Mouse (Mus musculus) midbrain, embryonic 14.5 days (tissue): ENCODE measurements around the gene Dlg1. TPM values are rescaled to one million over a fixed set of nuclear protein-coding genes. Genes with fewer than 3 reads are reported as not detected.
A peak's percentile ranks its signal among the peaks of the same experiment; 100 is the strongest.

Source experiments
- ATAC-seq: fragments of 200-750 bp; cut with Nextera tagmentation; 2 replicates; pipeline ENCODE4 v1.8.0; 2017; ENCODE audit warnings: moderate number of reproducible peaks, moderate library complexity; ENCODE audit not compliant: low FRiP score, low TSS enrichment
- DNase-seq: peaks from one replicate; pipeline ENCODE4 v3.0.0-alpha.2; 2015
- H3K27ac ChIP-seq: fragments of 300-500 bp; sonication (generic); replicated peaks from 2 replicates; pipeline ENCODE4 v1.5.1; 2014; ENCODE audit warnings: mild to moderate bottlenecking, low read depth, low read length, moderate library complexity
- H3K27me3 ChIP-seq: fragments of 300-500 bp; sonication (generic); 2 replicates; pipeline ENCODE4 v1.6.1; 2014; ENCODE audit warnings: low read length, control low read depth, mixed read lengths; ENCODE audit not compliant: control insufficient read depth, insufficient read depth
- H3K36me3 ChIP-seq: fragments of 300-500 bp; sonication (generic); 2 replicates; pipeline ENCODE4 v1.6.1; 2014; ENCODE audit warnings: low read length, control low read depth; ENCODE audit not compliant: control insufficient read depth, insufficient read depth
- H3K4me1 ChIP-seq: fragments of 300-500 bp; sonication (generic); 2 replicates; pipeline ENCODE4 v1.6.1; 2014; ENCODE audit warnings: mild to moderate bottlenecking, antibody characterized with exemption, low read length, control low read depth; ENCODE audit not compliant: control insufficient read depth, insufficient read depth
- H3K4me2 ChIP-seq: fragments of 300-500 bp; sonication (generic); 2 replicates; pipeline ENCODE4 v1.6.1; 2014; ENCODE audit warnings: mild to moderate bottlenecking, low read length, moderate library complexity
- H3K4me3 ChIP-seq: fragments of 300-500 bp; sonication (generic); replicated peaks from 2 replicates; pipeline ENCODE4 v1.5.1; 2014; ENCODE audit warnings: low read depth, low read length
- H3K9ac ChIP-seq: fragments of 300-500 bp; sonication (generic); replicated peaks from 2 replicates; pipeline ENCODE4 v1.6.1; 2014; ENCODE audit warnings: mild to moderate bottlenecking, low read length, moderate library complexity
- H3K9me3 ChIP-seq: fragments of 300-500 bp; sonication (generic); 2 replicates; pipeline ENCODE4 v1.6.1; 2016; ENCODE audit warnings: low read length, control low read depth, mixed read lengths; ENCODE audit not compliant: control insufficient read depth
- WGBS: fragments of 180-500 bp; shearing (Covaris S2); extraction: QIAGEN DNeasy Blood & Tissue Kit; methylation state at CpG from one replicate; pipeline ENCODE4 v1.1.7; 2014; 5-methylcytosine and 5-hydroxymethylcytosine counted together
- polyA plus RNA-seq: library from polyadenylated mRNA; unstranded; fragments of >200 nt; fragmentation: Nextera tagmentation; extraction: Ambion mirVana; gene quantifications from 2 replicates; pipeline ENCODE4 v1.2.1, GENCODE M21; 2014

Dlg1 gene
- polyA plus RNA-seq, 1 experiment from 2014 or later = 13.2 TPM

DNA sequence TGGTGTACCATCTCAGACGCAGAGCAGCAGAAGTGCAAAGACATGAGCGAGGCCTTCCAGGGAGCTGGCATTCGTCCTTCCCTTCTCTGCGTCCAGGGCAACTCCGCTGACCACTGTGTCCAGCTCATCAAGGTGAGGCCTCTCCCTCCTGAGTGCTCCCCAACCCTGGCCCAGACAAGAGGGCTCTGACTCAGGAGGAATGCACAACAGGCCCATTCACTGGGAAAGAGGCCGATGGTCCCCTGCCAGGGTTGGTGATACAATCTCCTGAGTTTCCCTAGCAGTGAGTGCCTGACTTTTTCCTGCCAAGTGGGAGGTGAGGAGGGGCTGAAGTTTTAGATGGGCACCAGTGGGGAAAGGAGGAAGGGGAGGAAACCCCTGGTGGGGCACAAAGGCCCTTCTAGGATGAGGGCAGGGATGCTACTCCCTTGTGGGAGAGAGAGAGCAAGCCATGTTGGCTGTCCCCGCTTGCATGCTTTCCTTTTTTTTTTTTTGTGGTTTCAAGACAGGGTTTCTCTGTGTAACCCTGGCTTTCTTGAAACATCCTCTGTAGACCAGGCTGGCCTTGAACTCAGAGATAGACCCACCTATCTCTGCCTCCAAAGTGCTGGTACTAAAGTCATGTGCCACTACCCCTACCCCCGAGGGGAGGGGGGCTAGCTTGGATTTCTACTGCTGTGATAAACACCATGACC is 217.1 kb downstream of the Dlg1 start:
- Histone ChIP-seq H3K27me3 (no peaks in the 10 kb centered on the region), H3K36me3 (no peaks in the 10 kb centered on the region), H3K4me2 (no peak overlapping the region), H3K9ac (no peak overlapping the region), H3K27ac (no peak overlapping the region), H3K4me3 (no peak overlapping the region), H3K9me3 (no peaks in the 10 kb centered on the region), H3K4me1 (peaks cover 6% of the 10 kb centered on the region; the same call in 1 of the 2 replicates)
- DNase-seq (no peak), ATAC-seq (no peak)
- 79% methylated on average over 8 of the region's 8 CpGs for WGBS

DNA sequence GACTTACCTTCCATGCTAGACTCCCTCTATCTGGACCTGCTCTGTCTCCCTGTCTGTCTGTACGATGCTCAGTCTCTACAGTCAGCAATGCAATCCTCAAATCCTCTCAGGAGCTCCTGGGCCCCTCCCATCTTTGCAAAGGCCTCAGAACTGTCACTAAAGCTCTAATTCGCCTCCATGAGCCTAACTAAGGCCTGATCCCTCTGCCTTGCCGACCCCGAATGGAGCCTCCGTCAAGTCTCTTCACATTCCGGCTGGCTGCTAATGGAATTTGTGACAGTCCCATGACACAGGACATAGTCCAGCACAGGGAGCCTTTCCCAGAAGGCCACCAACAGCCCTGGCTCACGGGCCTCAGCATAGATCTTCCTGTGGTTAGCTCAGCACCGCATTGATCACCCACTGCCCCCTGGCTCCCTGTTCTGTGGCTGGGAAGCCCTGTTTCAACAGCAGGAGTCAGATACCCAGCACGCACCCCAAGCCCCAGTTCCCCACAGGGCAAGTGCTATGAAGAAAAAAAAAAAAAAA is 219.2 kb downstream of the Dlg1 start:
- ATAC-seq = no peak
- H3K4me3 ChIP-seq = no peak overlapping the region

DNA sequence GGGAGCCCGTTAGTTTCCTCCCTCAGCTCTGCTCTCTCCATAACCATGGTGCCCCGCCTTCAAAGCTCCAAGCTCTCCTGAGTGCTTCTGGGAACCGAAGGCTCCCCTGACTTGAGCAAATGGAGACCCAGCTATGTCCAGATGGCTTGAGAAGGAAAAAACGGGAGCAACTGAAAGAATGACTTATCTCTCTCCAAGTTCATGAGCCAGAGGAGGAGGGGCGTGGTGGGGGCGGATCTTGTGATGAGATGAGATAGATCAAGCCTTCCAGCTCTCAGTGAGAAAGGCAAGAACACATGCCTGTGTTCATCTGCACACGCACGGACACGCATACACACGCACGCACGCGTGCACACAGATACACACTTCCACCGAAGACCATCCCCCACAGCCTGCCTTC is 220.1 kb downstream of the Dlg1 start:
- H3K9ac ChIP-seq = no peak overlapping the region
- H3K4me3 ChIP-seq = no peak overlapping the region
- H3K4me2 ChIP-seq = no peak overlapping the region
- WGBS = 82% methylated on average over 14 of the region's 14 CpGs
- H3K36me3 ChIP-seq = no peaks in the 10 kb centered on the region
- no peaks in the 10 kb centered on the region for H3K9me3 ChIP-seq
- no peak overlapping the region for H3K27ac ChIP-seq
- DNase-seq (no peak), ATAC-seq (no peak)
- no peaks in the 10 kb centered on the region for H3K27me3 ChIP-seq
- peaks cover 6% of the 10 kb centered on the region; the same call in 1 of the 2 replicates for H3K4me1 ChIP-seq

More for the DNA sequence above, 219.2 kb downstream of the Dlg1 start:
- H3K9me3 ChIP-seq = no peaks in the 10 kb centered on the region
- no peaks in the 10 kb centered on the region for H3K36me3 ChIP-seq
- no peak overlapping the region for H3K27ac ChIP-seq
- no peak overlapping the region for H3K9ac ChIP-seq
- H3K4me1 ChIP-seq = peaks cover 6% of the 10 kb centered on the region; the same call in 1 of the 2 replicates
- DNase-seq = no peak
- no peaks in the 10 kb centered on the region for H3K27me3 ChIP-seq
- WGBS = 68% methylated on average over 9 of the region's 9 CpGs
- no peak overlapping the region for H3K4me2 ChIP-seq

- DNase-seq = no peak
- H3K4me2 ChIP-seq = 0 out of 2 replicates have a peak overlapping the region, but pooled peaks have one; percentile 2
- 17% methylated on average over 6 of the region's 6 CpGs for WGBS
- H3K4me1 ChIP-seq = peaks cover 3% of the 10 kb centered on the region; the same call in 1 of the 2 replicates
- no peaks in the 10 kb centered on the region for H3K27me3 ChIP-seq
- no peak overlapping the region for H3K9ac ChIP-seq
- H3K27ac ChIP-seq = no peak overlapping the region
- no peaks in the 10 kb centered on the region for H3K36me3 ChIP-seq
- H3K4me3 ChIP-seq = no peak overlapping the region
- no peaks in the 10 kb centered on the region for H3K9me3 ChIP-seq
- ATAC-seq = no peak
Measured at GRCm38 (mm10) chr16:31883902-31884301, 220.7 kb downstream of the Dlg1 start.

DNA sequence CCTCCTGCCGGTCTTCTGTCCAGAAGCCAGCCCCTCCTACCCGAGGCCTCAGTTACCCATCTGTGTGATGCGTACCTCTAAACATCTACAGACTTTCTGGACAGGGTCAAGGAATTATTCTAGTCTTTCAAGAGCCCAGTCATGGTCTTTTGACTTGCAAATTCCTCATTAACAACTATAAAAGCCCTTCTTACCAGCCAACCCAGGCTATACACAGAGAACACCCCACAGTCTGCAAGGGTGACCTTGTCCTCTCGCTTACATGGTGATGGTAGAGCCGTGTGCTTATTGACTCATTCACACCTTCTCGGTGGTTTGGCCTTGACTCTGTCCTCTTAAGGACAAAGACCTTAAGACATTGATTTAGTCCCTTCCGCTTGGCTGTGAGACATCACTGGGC is 227.7 kb downstream of the Dlg1 start:
- no peak overlapping the region for H3K4me3 ChIP-seq
- H3K4me1 ChIP-seq = no peaks in the 10 kb centered on the region
- H3K9ac ChIP-seq = no peak overlapping the region
- no peak overlapping the region for H3K27ac ChIP-seq
- ATAC-seq = no peak
- H3K27me3 ChIP-seq = no peaks in the 10 kb centered on the region
- no peaks in the 10 kb centered on the region for H3K36me3 ChIP-seq
- H3K9me3 ChIP-seq = no peaks in the 10 kb centered on the region
- no peak for DNase-seq
- 60% methylated on average over 7 of the region's 7 CpGs for WGBS
- no peak overlapping the region for H3K4me2 ChIP-seq

DNA sequence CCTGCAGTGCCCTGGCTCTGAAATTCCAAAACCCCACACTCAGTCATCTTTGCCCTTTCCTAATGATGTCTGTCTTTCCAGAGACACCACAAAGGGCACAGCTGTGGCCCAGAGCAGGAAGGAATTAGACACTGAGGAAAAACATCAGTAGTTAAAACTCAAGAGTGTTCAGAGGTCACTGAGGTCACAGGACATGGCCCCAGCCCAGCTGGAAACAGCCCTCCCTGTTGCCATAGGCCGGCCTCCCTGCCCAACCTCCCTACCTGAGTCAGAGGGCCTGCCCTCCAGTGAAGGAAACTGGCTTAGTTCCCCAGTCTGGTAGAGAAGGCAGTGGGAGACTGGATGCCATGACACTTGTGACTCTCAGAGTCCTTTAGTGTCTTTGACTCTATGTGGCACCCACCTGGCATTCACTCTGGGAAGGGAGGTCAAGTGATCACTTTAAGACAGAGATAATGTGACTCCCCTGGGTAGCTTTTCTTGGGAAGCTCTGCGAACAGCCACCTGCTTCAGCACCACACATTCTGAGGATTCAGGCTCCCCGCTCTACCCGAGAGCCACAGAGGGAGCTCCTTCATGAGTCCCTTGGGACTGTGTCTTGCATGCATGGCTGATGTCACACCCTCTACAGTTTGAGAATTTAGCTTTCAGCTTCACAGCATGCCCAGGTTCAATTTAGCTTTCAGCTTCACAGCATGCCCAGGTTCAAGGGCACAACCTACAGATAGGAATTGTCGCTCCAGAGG is 230.3 kb downstream of the Dlg1 start:
- Histone ChIP-seq H3K4me2 (no peak overlapping the region), H3K4me3 (no peak overlapping the region), H3K9ac (no peak overlapping the region), H3K4me1 (peaks cover 20% of the 10 kb centered on the region), H3K27me3 (no peaks in the 10 kb centered on the region), H3K36me3 (no peaks in the 10 kb centered on the region), H3K27ac (no peak overlapping the region), H3K9me3 (no peaks in the 10 kb centered on the region)
- ATAC-seq (no peak), DNase-seq (no peak)
- 59% methylated on average over 5 of the region's 5 CpGs for WGBS

DNA sequence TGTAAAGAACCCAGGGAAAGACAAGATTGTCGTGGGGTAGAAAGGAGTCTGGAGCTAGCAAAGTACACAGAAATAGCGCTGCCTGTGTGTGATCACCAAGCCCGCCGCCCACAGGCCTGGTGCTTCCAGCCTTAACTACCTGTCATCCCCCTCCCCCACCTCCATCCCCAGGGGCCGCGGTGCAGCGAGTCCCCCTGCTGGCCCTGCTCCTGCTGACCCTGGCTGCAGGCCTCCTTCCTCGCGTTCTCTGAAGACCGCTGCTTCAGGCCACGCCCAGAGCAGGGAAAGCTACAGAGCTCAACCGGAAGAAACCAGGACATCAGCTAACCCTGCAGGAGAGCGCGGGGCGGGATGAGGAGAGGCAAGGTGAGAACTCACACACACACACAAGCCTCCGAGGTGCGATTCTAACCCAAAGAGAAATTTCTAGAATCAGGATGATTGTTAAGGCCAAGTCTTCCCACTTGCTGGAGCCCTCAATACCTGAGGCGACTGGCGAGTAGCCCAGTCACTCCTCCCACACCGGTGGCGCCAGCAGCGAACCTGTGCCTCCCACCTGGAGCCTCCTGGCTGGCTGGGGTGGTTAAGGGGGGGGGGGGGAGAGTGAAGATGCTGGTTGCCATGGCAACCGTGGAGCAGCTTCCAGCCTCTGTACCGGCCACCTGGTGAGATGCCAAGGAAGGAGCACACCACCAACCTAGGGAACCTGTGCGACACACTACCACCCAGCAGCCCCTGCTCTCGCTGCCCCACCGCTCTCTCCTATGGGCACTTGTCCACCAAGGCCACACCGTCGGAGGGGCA is 233.9 kb downstream of the Dlg1 start:
- H3K27me3 ChIP-seq = no peaks in the 10 kb centered on the region
- 11% methylated on average over 29 of the region's 29 CpGs for WGBS
- H3K4me1 ChIP-seq = peaks cover 22% of the 10 kb centered on the region
- DNase-seq (peak; percentile 82), ATAC-seq (peak; percentile 59)
- peak overlapping the region; percentile 23 for H3K4me3 ChIP-seq
- peak overlapping the region; percentile 63 for H3K27ac ChIP-seq
- H3K4me2 ChIP-seq = peak overlapping the region; percentile 56
- H3K36me3 ChIP-seq = no peaks in the 10 kb centered on the region
- H3K9me3 ChIP-seq = peaks cover 3% of the 10 kb centered on the region; the same call in 1 of the 2 replicates
- peak overlapping the region; percentile 36; the same call in 1 of the 2 replicates for H3K9ac ChIP-seq

DNA sequence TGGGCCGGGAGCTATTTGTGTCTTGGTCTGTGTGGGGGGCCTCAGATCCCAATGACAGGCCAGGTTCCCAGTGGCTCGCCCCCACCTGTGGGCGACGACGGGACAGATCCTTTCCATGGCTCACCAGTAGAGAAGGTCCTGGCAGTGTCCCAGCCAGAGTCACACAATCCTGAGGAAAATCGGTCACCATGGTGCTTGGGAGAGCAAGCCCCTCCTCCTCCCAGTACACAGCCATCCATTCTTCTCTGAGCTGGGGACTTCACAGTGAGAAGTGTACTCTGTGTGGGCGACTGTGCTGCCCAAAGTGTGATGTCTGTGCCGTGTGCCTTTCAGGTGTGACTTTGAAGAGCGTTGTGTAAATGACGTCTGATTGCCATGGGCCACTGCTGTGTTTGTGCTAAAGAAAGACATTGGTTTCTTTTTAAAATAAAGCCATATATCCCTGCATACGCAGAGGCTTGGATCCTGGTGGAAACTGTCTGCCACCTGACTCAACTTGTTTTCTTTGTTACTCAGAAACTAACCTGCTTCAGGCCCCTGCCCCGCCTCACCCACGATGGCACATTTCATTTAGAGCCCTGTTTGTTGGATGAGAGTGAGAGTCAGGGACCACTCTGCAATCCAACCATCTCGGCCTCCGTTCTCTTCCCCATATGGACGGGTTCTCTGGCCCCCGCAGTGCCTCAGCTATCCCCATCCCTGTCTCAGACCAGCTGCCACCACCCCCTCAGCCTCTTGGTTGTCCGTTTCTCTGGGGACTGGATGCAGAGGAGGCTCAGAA is 235.5 kb downstream of the Dlg1 start:
- DNase-seq = peak; percentile 70
- Histone ChIP-seq H3K27me3 (no peaks in the 10 kb centered on the region), H3K36me3 (no peaks in the 10 kb centered on the region), H3K27ac (no peak overlapping the region; the same call in 1 of the 2 replicates), H3K4me2 (no peak overlapping the region), H3K4me1 (peaks cover 22% of the 10 kb centered on the region), H3K9me3 (peaks cover 3% of the 10 kb centered on the region; the same call in 1 of the 2 replicates), H3K9ac (no peak overlapping the region), H3K4me3 (no peak overlapping the region)
- ATAC-seq = peak; percentile 64
- 74% methylated on average over 18 of the region's 18 CpGs for WGBS
